Mouse (Mus musculus): ENCODE data around the gene Cwc22. TPM values are rescaled to one million over a fixed set of nuclear protein-coding genes. Genes with fewer than 3 reads are reported as not detected.

The Cwc22 gene
- polyA plus RNA-seq, 1 experiment from 2014 or later: 14.9 TPM

DNA sequence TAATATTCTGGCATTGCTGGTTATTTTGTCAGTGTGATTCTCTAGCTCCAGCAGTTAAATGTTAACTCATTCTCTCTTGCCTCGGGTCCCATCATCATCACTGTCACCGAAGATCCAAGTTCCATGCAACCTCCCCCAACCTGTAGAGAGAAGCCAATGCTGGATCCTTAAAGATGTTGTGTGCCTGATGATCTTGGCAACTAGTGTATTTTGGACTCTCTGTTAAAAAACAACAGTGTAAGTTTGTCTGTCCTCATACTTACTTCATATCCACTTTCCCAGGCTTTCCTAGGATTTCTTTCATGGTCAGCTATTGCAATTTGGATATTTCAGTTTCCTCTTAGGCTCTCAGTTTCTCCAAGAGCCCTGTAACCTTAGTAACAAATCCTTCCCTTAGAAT is 25.2 kb upstream of the Cwc22 start:
- no peaks in the 10 kb centered on the region for H3K9me3 ChIP-seq (ENCODE audit: low read length)
- no peaks in the 10 kb centered on the region for H3K27me3 ChIP-seq (replicated peaks; ENCODE audit: insufficient read depth, low read length)
- no peaks in the 10 kb centered on the region for H3K4me1 ChIP-seq (ENCODE audit: insufficient read depth, low read depth, low read length)
- 48% methylated on average over 2 of the region's 2 CpGs for WGBS
- H3K27ac ChIP-seq (ENCODE audit: low read length): no peak overlapping the region
- no peak overlapping the region for H3K4me2 ChIP-seq (replicated peaks; ENCODE audit: low read depth, low read length)
- DNase-seq (ENCODE audit: low spot score): no peak
- H3K9ac ChIP-seq (replicated peaks; ENCODE audit: low read depth): no peak overlapping the region
- no peak overlapping the region for H3K4me3 ChIP-seq (ENCODE audit: low read depth, low read length)
- ATAC-seq: no peak
- no peaks in the 10 kb centered on the region for H3K36me3 ChIP-seq (ENCODE audit: insufficient read depth, low read length)
- no peak for TF ChIP-seq EP300 (IDR thresholded peaks at IDR 0.05)
- no peak for TF ChIP-seq CTCF (IDR thresholded peaks at IDR 0.05)

- 82% methylated on average over 3 of the region's 3 CpGs for WGBS
- ATAC-seq: no peak
- H3K4me2 ChIP-seq (replicated peaks; ENCODE audit: low read depth, low read length): no peak overlapping the region
Measured at GRCm38 (mm10) chr2:77970556-77970955, 24.4 kb upstream of the Cwc22 start.

DNA sequence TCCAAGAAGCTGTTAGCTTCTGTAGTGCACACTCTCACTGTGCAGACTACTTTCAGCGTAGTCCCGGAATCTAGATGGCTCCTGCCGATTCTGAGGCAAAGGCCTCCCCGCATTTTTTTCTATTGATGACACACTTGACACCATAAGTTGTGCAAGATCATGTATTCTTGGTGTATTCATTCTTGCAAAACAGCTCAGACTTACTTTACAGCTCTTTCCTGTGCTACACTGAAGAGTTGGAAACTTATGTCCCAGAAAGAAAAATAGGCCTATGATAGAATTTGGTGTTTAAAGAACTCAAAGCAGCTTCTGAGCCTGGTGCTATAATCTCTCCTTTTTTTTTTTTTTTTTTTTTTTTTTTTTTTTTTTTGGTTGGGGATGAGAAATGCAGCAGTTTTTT is 23.8 kb upstream of the Cwc22 start:
- ATAC-seq: no peak
- 92% methylated on average over 4 of the region's 4 CpGs for WGBS
- no peak for TF ChIP-seq CTCF (IDR thresholded peaks at IDR 0.05)
- no peak for TF ChIP-seq EP300 (IDR thresholded peaks at IDR 0.05)
- Histone ChIP-seq H3K36me3 (ENCODE audit: insufficient read depth, low read length) (no peaks in the 10 kb centered on the region), H3K27me3 (replicated peaks; ENCODE audit: insufficient read depth, low read length) (no peaks in the 10 kb centered on the region), H3K4me2 (replicated peaks; ENCODE audit: low read depth, low read length) (no peak overlapping the region), H3K9me3 (ENCODE audit: low read length) (no peaks in the 10 kb centered on the region), H3K27ac (ENCODE audit: low read length) (no peak overlapping the region), H3K4me3 (ENCODE audit: low read depth, low read length) (no peak overlapping the region), H3K4me1 (ENCODE audit: insufficient read depth, low read depth, low read length) (no peaks in the 10 kb centered on the region), H3K9ac (replicated peaks; ENCODE audit: low read depth) (no peak overlapping the region)
- no peak for DNase-seq (ENCODE audit: low spot score)

More at GRCm38 (mm10) chr2:77970556-77970955, 24.4 kb upstream of the Cwc22 start:
- no peak overlapping the region for H3K27ac ChIP-seq (ENCODE audit: low read length)
- no peaks in the 10 kb centered on the region for H3K4me1 ChIP-seq (ENCODE audit: insufficient read depth, low read depth, low read length)
- H3K9ac ChIP-seq (replicated peaks; ENCODE audit: low read depth): no peak overlapping the region
- H3K27me3 ChIP-seq (replicated peaks; ENCODE audit: insufficient read depth, low read length): no peaks in the 10 kb centered on the region
- no peak for DNase-seq (ENCODE audit: low spot score)
- no peaks in the 10 kb centered on the region for H3K9me3 ChIP-seq (ENCODE audit: low read length)
- H3K36me3 ChIP-seq (ENCODE audit: insufficient read depth, low read length): no peaks in the 10 kb centered on the region
- TF ChIP-seq CTCF (IDR thresholded peaks at IDR 0.05) (no peak), EP300 (IDR thresholded peaks at IDR 0.05) (no peak)
- no peak overlapping the region for H3K4me3 ChIP-seq (ENCODE audit: low read depth, low read length)

DNA sequence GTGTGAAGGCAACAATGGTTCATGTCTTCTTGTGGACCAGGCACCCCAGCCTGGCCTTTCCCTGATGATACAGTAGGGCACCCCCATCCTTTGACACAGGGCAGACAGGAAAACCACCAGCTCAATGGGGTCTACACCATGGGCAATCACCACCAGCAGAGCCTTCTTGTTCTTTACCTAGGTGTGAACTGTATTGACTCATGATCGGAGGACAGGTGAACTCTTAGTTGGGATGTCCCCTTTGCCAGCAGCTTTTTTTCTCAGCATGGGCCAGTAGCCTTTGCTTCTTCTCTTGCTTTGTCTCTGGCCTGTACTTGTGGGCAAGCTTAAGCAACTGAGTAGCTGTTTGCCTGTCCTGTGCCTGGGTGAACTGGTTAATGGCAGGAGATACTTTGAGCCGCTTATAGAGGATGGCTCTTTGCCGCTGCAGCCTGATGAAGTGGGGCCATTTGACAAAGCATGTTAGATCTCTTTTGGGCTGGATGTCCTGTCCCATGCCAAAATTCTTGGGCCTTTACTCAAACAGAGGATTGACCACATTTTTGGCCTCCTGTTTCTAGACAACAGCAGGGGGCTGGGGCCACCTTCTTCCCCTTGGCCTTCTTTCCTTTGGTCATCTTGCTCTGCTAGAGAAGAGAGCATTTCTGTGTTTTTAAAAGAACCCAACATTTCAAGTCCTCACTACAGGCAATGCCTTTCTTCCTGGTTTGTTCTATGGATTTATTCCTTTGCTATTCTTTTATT is 16.4 kb upstream of the Cwc22 start:
- Histone ChIP-seq H3K27me3 (replicated peaks; ENCODE audit: insufficient read depth, low read length) (no peaks in the 10 kb centered on the region), H3K4me1 (ENCODE audit: insufficient read depth, low read depth, low read length) (no peaks in the 10 kb centered on the region), H3K4me2 (replicated peaks; ENCODE audit: low read depth, low read length) (no peak overlapping the region), H3K36me3 (ENCODE audit: insufficient read depth, low read length) (no peaks in the 10 kb centered on the region), H3K27ac (ENCODE audit: low read length) (no peak overlapping the region), H3K9me3 (ENCODE audit: low read length) (no peaks in the 10 kb centered on the region), H3K4me3 (ENCODE audit: low read depth, low read length) (no peak overlapping the region), H3K9ac (replicated peaks; ENCODE audit: low read depth) (no peak overlapping the region)
- DNase-seq (ENCODE audit: low spot score) (no peak), ATAC-seq (no peak)
- 96% methylated on average over 3 of the region's 3 CpGs for WGBS
- TF ChIP-seq EP300 (IDR thresholded peaks at IDR 0.05) (no peak), CTCF (IDR thresholded peaks at IDR 0.05) (no peak)

DNA sequence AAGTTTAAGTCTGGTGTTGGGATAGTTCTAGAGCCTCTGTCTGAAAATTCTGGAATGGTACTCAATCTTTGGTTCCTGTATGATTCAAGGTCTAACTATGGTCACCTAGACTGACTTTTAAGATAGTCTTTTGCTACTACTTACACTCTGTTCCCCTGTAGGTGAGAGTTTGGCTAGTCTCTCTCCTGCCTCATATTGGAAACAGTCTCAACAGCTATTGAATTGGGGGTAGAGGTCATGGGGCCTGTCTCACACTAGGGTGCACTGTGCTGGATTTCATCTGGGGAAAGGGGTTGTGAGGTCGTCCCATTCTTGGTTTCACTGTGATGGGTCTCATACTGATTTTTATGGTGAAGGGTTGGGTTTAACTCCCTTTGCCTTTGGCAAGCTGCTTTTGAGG is 15.1 kb upstream of the Cwc22 start:
- TF ChIP-seq CTCF (IDR thresholded peaks at IDR 0.05) (no peak), EP300 (IDR thresholded peaks at IDR 0.05) (no peak)
- Histone ChIP-seq H3K9me3 (ENCODE audit: low read length) (no peaks in the 10 kb centered on the region), H3K4me2 (replicated peaks; ENCODE audit: low read depth, low read length) (no peak overlapping the region), H3K4me1 (ENCODE audit: insufficient read depth, low read depth, low read length) (no peaks in the 10 kb centered on the region), H3K36me3 (ENCODE audit: insufficient read depth, low read length) (no peaks in the 10 kb centered on the region), H3K27ac (ENCODE audit: low read length) (no peak overlapping the region), H3K27me3 (replicated peaks; ENCODE audit: insufficient read depth, low read length) (no peaks in the 10 kb centered on the region), H3K9ac (replicated peaks; ENCODE audit: low read depth) (no peak overlapping the region), H3K4me3 (ENCODE audit: low read depth, low read length) (no peak overlapping the region)
- ATAC-seq: no peak
- no peak for DNase-seq (ENCODE audit: low spot score)
- 58% methylated on average over 1 of the region's 1 CpGs for WGBS

DNA sequence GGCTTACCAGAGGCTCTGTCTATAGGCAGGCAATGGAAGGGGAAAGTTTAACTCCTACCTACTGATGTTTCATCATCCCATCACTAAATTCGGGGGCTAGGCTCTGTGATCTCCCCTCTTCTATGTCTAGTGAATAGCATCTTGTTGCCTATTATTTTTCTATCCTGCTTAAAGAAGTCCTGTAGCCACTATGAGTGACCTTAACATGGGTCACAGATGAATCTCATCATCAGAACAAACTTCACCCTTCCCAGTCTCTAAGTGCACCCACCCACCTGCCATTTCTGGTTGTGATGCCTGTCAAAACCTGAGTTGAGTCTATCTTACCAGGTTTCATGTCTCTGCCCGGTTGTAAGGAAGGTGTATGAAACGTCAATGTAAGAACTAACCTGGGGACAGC is 14.5 kb upstream of the Cwc22 start:
- no peak overlapping the region for H3K4me2 ChIP-seq (replicated peaks; ENCODE audit: low read depth, low read length)

More for the DNA sequence above, 14.5 kb upstream of the Cwc22 start:
- Histone ChIP-seq H3K36me3 (ENCODE audit: insufficient read depth, low read length) (no peaks in the 10 kb centered on the region), H3K4me3 (ENCODE audit: low read depth, low read length) (no peak overlapping the region), H3K27me3 (replicated peaks; ENCODE audit: insufficient read depth, low read length) (no peaks in the 10 kb centered on the region), H3K4me1 (ENCODE audit: insufficient read depth, low read depth, low read length) (no peaks in the 10 kb centered on the region), H3K9me3 (ENCODE audit: low read length) (no peaks in the 10 kb centered on the region), H3K27ac (ENCODE audit: low read length) (no peak overlapping the region), H3K9ac (replicated peaks; ENCODE audit: low read depth) (no peak overlapping the region)
- 74% methylated on average over 3 of the region's 3 CpGs for WGBS
- DNase-seq (ENCODE audit: low spot score) (no peak), ATAC-seq (no peak)
- TF ChIP-seq CTCF (IDR thresholded peaks at IDR 0.05) (no peak), EP300 (IDR thresholded peaks at IDR 0.05) (no peak)

All from lung, postnatal 0 days (tissue).